Comparison of ENCODE assay signal across 22 mouse cellular contexts in genomic region chr13:90862138-90862537, GRCm38 (mm10). TPM values are rescaled to one million over a fixed set of nuclear protein-coding genes. Genes with fewer than 3 reads are reported as not detected.
DNase-seq lines count a peak whose midpoint lies in the region; ATAC-seq and TF ChIP-seq lines count a peak whose summit lies in the region.
"Had no signal": no experiment of that assay in that cellular context is flagged by ENCODE, and none has a peak within 500 bp of the region (broad histone marks: within the 10 kb centered on the region; RNA-seq: fewer than 3 reads in every experiment).

No protein-coding gene starts in this region.

- TF ChIP-seq CTCF in heart, adult 2 months (IDR thresholded peaks at IDR 0.05) = no peak

- DNase-seq in heart, adult 2 months = peak in 1 of 2 experiments; percentile 21
- no peak for DNase-seq in heart, postnatal 14 days
- peak; percentile 34 to 45 for DNase-seq in heart, adult 9 months (ENCODE audit: low spot score in 2 of 2)
- DNase-seq in heart, postnatal 4 days = peak; percentile 21
- DNase-seq in adrenal gland, adult 18-20 months (ENCODE audit: low spot score in 2 of 2) = no peak
- DNase-seq in kidney, postnatal 4 days = no peak
- DNase-seq: adrenal gland, postnatal 10 days; cerebellum, adult 9-11 months; kidney, adult 11 months; liver, postnatal 0 days; lung, postnatal 14 days had no signal

- 0 out of 2 replicates have a peak, but pooled peaks have one; percentile 28 for TF ChIP-seq EP300 in heart, adult 2 months (IDR thresholded peaks at IDR 0.05; ENCODE audit: insufficient read depth, low read depth, low read length)

- H3K27me3 ChIP-seq in heart, adult 2 months (ENCODE audit: control insufficient read depth, insufficient read depth, low read length) = no peaks in the 10 kb centered on the region
- H3K27me3 ChIP-seq in heart, embryonic 12.5 days (replicated peaks) = no peaks in the 10 kb centered on the region
- H3K27me3 ChIP-seq: embryonic facial prominence, embryonic 12.5 days; forebrain, embryonic 15.5 days; limb, embryonic 15.5 days; midbrain, embryonic 15.5 days had no signal

- intact Hi-C loops in heart, adult 2 months (cut with DNase I) = no loop called here
- intact Hi-C loops in heart, postnatal 14 days (cut with DNase I) = no loop called here

- WGBS in heart, adult 2 months = 29% methylated on average over 3 of the region's 3 CpGs
- WGBS in heart, embryonic 12.5 days = 14% methylated on average over 3 of the region's 3 CpGs

- no peaks in the 10 kb centered on the region for H3K79me2 ChIP-seq in heart, adult 2 months (replicated peaks; ENCODE audit: control insufficient read depth, insufficient read depth, low read length)

- H3K4me2 ChIP-seq in heart, embryonic 12.5 days = no peak overlapping the region
- H3K4me2 ChIP-seq: embryonic facial prominence, embryonic 12.5 days; forebrain, embryonic 15.5 days; limb, embryonic 15.5 days; midbrain, embryonic 15.5 days had no signal

- H3K4me3 ChIP-seq in heart, adult 2 months = no peak overlapping the region
- H3K4me3 ChIP-seq in heart, embryonic 12.5 days = no peak overlapping the region
- H3K4me3 ChIP-seq: embryonic facial prominence, embryonic 12.5 days; forebrain, embryonic 15.5 days; limb, embryonic 15.5 days; midbrain, embryonic 15.5 days; myocyte had no signal

- H3K27ac ChIP-seq in heart, adult 2 months = no peak overlapping the region
- peak overlapping the region; percentile 68; the same call in 1 of the 2 replicates for H3K27ac ChIP-seq in heart, embryonic 12.5 days (ENCODE audit: poor library complexity, severe bottlenecking)
- H3K27ac ChIP-seq: embryonic facial prominence, embryonic 12.5 days; forebrain, embryonic 15.5 days; limb, embryonic 15.5 days; midbrain, embryonic 15.5 days had no signal

- H3K4me1 ChIP-seq in heart, adult 2 months (ENCODE audit: control insufficient read depth, insufficient read depth, low read length) = no peaks in the 10 kb centered on the region
- peaks cover 13% of the 10 kb centered on the region for H3K4me1 ChIP-seq in heart, embryonic 12.5 days (replicated peaks)
- H3K4me1 ChIP-seq: embryonic facial prominence, embryonic 12.5 days; forebrain, embryonic 15.5 days; limb, embryonic 15.5 days; midbrain, embryonic 15.5 days had no signal

- H3K9ac ChIP-seq in heart, adult 2 months (ENCODE audit: low read depth, low read length) = no peak overlapping the region
- H3K9ac ChIP-seq in heart, embryonic 12.5 days = no peak overlapping the region
- H3K9ac ChIP-seq: embryonic facial prominence, embryonic 12.5 days; forebrain, embryonic 15.5 days; limb, embryonic 15.5 days; liver, postnatal 0 days; midbrain, embryonic 15.5 days had no signal

- no peaks in the 10 kb centered on the region for H3K36me3 ChIP-seq in heart, adult 2 months (ENCODE audit: control insufficient read depth, insufficient read depth, low read length)
- no peaks in the 10 kb centered on the region for H3K36me3 ChIP-seq in heart, embryonic 12.5 days
- H3K36me3 ChIP-seq: embryonic facial prominence, embryonic 12.5 days; forebrain, embryonic 15.5 days; limb, embryonic 15.5 days; midbrain, embryonic 15.5 days had no signal

- peak; percentile 83 for ATAC-seq in heart, embryonic 12.5 days (ENCODE audit: insufficient number of reproducible peaks, low FRiP score)
- ATAC-seq: forebrain, embryonic 15.5 days; liver, postnatal 0 days; midbrain, embryonic 15.5 days had no signal

- 0 out of 2 replicates have a peak, but pooled peaks cover 3% of the 10 kb centered on the region for H3K9me3 ChIP-seq in heart, embryonic 12.5 days (replicated peaks)
- H3K9me3 ChIP-seq: embryonic facial prominence, embryonic 12.5 days; forebrain, embryonic 15.5 days; limb, embryonic 15.5 days; midbrain, embryonic 15.5 days had no signal

- no peak for TF ChIP-seq POLR2A in heart, adult 2 months (IDR thresholded peaks at IDR 0.05; ENCODE audit: insufficient read depth, low read depth, low read length)

RNA-seq across cellular contexts. Expression of gene Atp6ap1l, which starts 43.0 kb away (rescaled TPM):
- total RNA-seq in heart, adult 2 months (2021) = 1 to 10 TPM in 1 of 2 experiments, under 1 TPM in 1; 0.57 to 1.0 TPM
- polyA plus RNA-seq in heart, adult 2 months (2012; rRNA removed) = 1.2 and 2.3 TPM in 2 replicates
- under 1 TPM; 0.49 to 0.69 TPM for total RNA-seq in heart, postnatal 14 days (2021)
- polyA plus RNA-seq in heart, embryonic 12.5 days (2016; fragmentation: Nextera tagmentation; extraction: Ambion mirVana) = 0.55 and 0.77 TPM in 2 replicates
- total RNA-seq in heart, postnatal 4 days (2021) = 1 to 10 TPM in 1 of 2 experiments, under 1 TPM in 1; 0.65 to 1.6 TPM
- not detected for total RNA-seq in adrenal gland, adult 18-20 months (2021)
- total RNA-seq: gastrocnemius, adult 8-10 months; megakaryocyte-erythroid progenitor cell, adult 5-6 weeks had no signal
- polyA plus RNA-seq: kidney, embryonic 16.5 days; limb, embryonic 15.5 days; myocyte; spleen, adult 2 months; stomach, embryonic 14.5 days had no signal

Comparison
In these comparisons a context has a peak if more than half of its experiments do, and no peak if none do; other contexts are left out.
1. DNase-seq: peak in heart, adult 9 months (2 of 2) and heart, postnatal 4 days (single experiment); none in heart, postnatal 14 days (0 of 2), adrenal gland, adult 18-20 months (0 of 2) and kidney, postnatal 4 days (0 of 2).